Mouse (Mus musculus) MEL (cell line): ENCODE measurements around the gene Cog3. TPM values are rescaled to one million over a fixed set of nuclear protein-coding genes. Genes with fewer than 3 reads are reported as not detected.
A peak's percentile ranks its signal among the peaks of the same experiment; 100 is the strongest.

Experiments used
- DNase-seq: peaks from one replicate; pipeline ENCODE4 v3.0.0; 2011; ENCODE audit warnings: low read depth, low spot score
- H3K27ac ChIP-seq: 2 replicates; pipeline ENCODE4 v1.5.1; 2012; ENCODE audit warnings: low read depth, mild to moderate bottlenecking, control low read depth, low read length, moderate library complexity; ENCODE audit not compliant: control insufficient read depth
- H3K27me3 ChIP-seq, 2 experiments: fragments of 150-350 bp in 1 of 2; sonication (generic) in 1 of 2; 2 replicates each; pipeline ENCODE4 v1.6.1; 2012; ENCODE audit warnings: low read length in 2 of 2, mild to moderate bottlenecking in 2 of 2, improper control_type of control experiment in 1 of 2, moderate library complexity in 1 of 2; ENCODE audit not compliant: insufficient read depth in 2 of 2, control insufficient read depth in 1 of 2
- H3K36me3 ChIP-seq, 2 experiments: 2 replicates each; pipeline ENCODE4 v1.6.1; 2012 to 2014; ENCODE audit warnings: low read length in 2 of 2, improper control_type of control experiment in 1 of 2, inconsistent platforms in 1 of 2, mild to moderate bottlenecking in 1 of 2; ENCODE audit not compliant: insufficient read depth in 2 of 2, control insufficient read depth in 1 of 2
- H3K4me1 ChIP-seq, 2 experiments: fragments of 150-350 bp in 1 of 2; sonication (generic) in 1 of 2; 2 replicates each; pipeline ENCODE4 v1.6.1; 2012; ENCODE audit warnings: low read length in 2 of 2, improper control_type of control experiment in 1 of 2, mild to moderate bottlenecking in 1 of 2; ENCODE audit not compliant: insufficient read depth in 2 of 2, control insufficient read depth in 1 of 2
- H3K4me3 ChIP-seq, 2 experiments: fragments of 150-350 bp in 1 of 2; sonication (generic) in 1 of 2; 2 replicates each; pipeline ENCODE4 v1.5.1; 2012; ENCODE audit warnings: low read depth in 2 of 2, low read length in 2 of 2, mild to moderate bottlenecking in 2 of 2, moderate library complexity in 2 of 2, control low read depth in 1 of 2, improper control_type of control experiment in 1 of 2; ENCODE audit not compliant: control insufficient read depth in 1 of 2, insufficient read depth in 1 of 2
- H3K79me2 ChIP-seq: 2 replicates; pipeline ENCODE4 v1.6.1; 2012; ENCODE audit warnings: mild to moderate bottlenecking, low read length, moderate library complexity; ENCODE audit not compliant: control insufficient read depth, poor library complexity, insufficient read depth
- H3K9ac ChIP-seq: 2 replicates; pipeline ENCODE4 v1.6.1; 2012; ENCODE audit warnings: low read depth, mild to moderate bottlenecking, control low read depth, low read length, moderate library complexity; ENCODE audit not compliant: control insufficient read depth, poor library complexity, severe bottlenecking
- H3K9me3 ChIP-seq: fragments of 150-350 bp; sonication (generic); replicated peaks from 2 replicates; pipeline ENCODE4 v1.6.1; 2012; ENCODE audit warnings: mild to moderate bottlenecking, low read length, improper control_type of control experiment, moderate library complexity; ENCODE audit not compliant: insufficient read depth
- BHLHE40 ChIP-seq: IDR thresholded peaks from 2 replicates; pipeline ENCODE4 v1.6.1; 2012; ENCODE audit warnings: low read depth, mild to moderate bottlenecking, inconsistent platforms, low read length, improper control_type of control experiment, borderline replicate concordance
- CHD1 ChIP-seq: IDR thresholded peaks from 2 replicates; pipeline ENCODE4 v1.6.1; 2012; ENCODE audit warnings: low read depth, mild to moderate bottlenecking, inconsistent platforms, low read length, improper control_type of control experiment
- CTCF ChIP-seq, 3 experiments: IDR thresholded peaks in 2 of 3; conservative IDR thresholded peaks in 1 of 3; 2 replicates each; pipeline ENCODE4 v1.5.1; 2011 to 2012; ENCODE audit warnings: low read length in 3 of 3, low read depth in 2 of 3, mild to moderate bottlenecking in 2 of 3, improper control_type of control experiment in 1 of 3, inconsistent platforms in 1 of 3, mixed read lengths in 1 of 3, moderate library complexity in 1 of 3; ENCODE audit not compliant: control insufficient read depth in 1 of 3, insufficient read depth in 1 of 3, poor library complexity in 1 of 3, severe bottlenecking in 1 of 3
- ELF1 ChIP-seq: IDR thresholded peaks from 2 replicates; pipeline ENCODE4 v1.6.1; 2014; ENCODE audit warnings: low read depth, mild to moderate bottlenecking, inconsistent platforms, low read length, improper control_type of control experiment, moderate library complexity
- EP300 ChIP-seq, 2 experiments: IDR thresholded peaks; 2 replicates each; pipeline ENCODE4 v1.6.1; 2011; ENCODE audit warnings: improper control_type of control experiment in 2 of 2, low read length in 2 of 2, low read depth in 1 of 2, mild to moderate bottlenecking in 1 of 2
- ETS1 ChIP-seq: IDR thresholded peaks from 2 replicates; pipeline ENCODE4 v1.6.1; 2012; ENCODE audit warnings: low read depth, mild to moderate bottlenecking, inconsistent platforms, low read length, improper control_type of control experiment, moderate library complexity
- GATA1 ChIP-seq: IDR thresholded peaks from 2 replicates; pipeline ENCODE4 v1.6.1; 2011; ENCODE audit warnings: low read depth, low read length, improper control_type of control experiment
- HCFC1 ChIP-seq: IDR thresholded peaks from 2 replicates; pipeline ENCODE4 v1.6.1; 2012; ENCODE audit warnings: low read depth, mild to moderate bottlenecking, inconsistent platforms, low read length, improper control_type of control experiment, moderate library complexity
- JUND ChIP-seq: IDR thresholded peaks from 2 replicates; pipeline ENCODE4 v1.6.1; 2011; ENCODE audit warnings: low read depth, mild to moderate bottlenecking, improper control_type of control experiment, low read length
- KAT2A ChIP-seq: conservative IDR thresholded peaks from 2 replicates; pipeline ENCODE4 v1.6.1; 2012; ENCODE audit warnings: low read depth, low read length, improper control_type of control experiment, inconsistent platforms
- MAFK ChIP-seq: IDR thresholded peaks from 2 replicates; pipeline ENCODE4 v1.6.1; 2011; ENCODE audit warnings: low read depth, mild to moderate bottlenecking, low read length, improper control_type of control experiment, borderline replicate concordance
- MAX ChIP-seq: IDR thresholded peaks from 2 replicates; pipeline ENCODE4 v1.6.1; 2011; ENCODE audit warnings: low read length, improper control_type of control experiment
- MAZ ChIP-seq: IDR thresholded peaks from 2 replicates; pipeline ENCODE4 v1.6.1; 2012; ENCODE audit warnings: low read depth, mild to moderate bottlenecking, inconsistent platforms, low read length, improper control_type of control experiment
- MXI1 ChIP-seq: IDR thresholded peaks from 2 replicates; pipeline ENCODE4 v1.6.1; 2011; ENCODE audit warnings: mild to moderate bottlenecking, low read depth, low read length, improper control_type of control experiment
- MYB ChIP-seq: IDR thresholded peaks from 2 replicates; pipeline ENCODE4 v1.6.1; 2011; ENCODE audit warnings: mild to moderate bottlenecking, low read depth, low read length, improper control_type of control experiment
- MYC ChIP-seq: IDR thresholded peaks from 2 replicates; pipeline ENCODE4 v1.6.1; 2011; ENCODE audit warnings: low read depth, mild to moderate bottlenecking, low read length, improper control_type of control experiment, moderate library complexity
- POLR2AphosphoS2 ChIP-seq: IDR thresholded peaks from 2 replicates; pipeline ENCODE4 v1.6.1; 2011; ENCODE audit warnings: low read length, improper control_type of control experiment
- RCOR1 ChIP-seq: IDR thresholded peaks from 2 replicates; pipeline ENCODE4 v1.6.1; 2012; ENCODE audit warnings: low read depth, mild to moderate bottlenecking, inconsistent platforms, low read length, improper control_type of control experiment
- SMC3 ChIP-seq: IDR thresholded peaks from 2 replicates; pipeline ENCODE4 v1.6.1; 2011; ENCODE audit warnings: low read depth, low read length, improper control_type of control experiment
- TAL1 ChIP-seq: IDR thresholded peaks from 2 replicates; pipeline ENCODE4 v1.6.1; 2012; ENCODE audit warnings: mild to moderate bottlenecking, inconsistent platforms, low read length, moderate library complexity, mixed read lengths
- TBP ChIP-seq: IDR thresholded peaks from 2 replicates; pipeline ENCODE4 v1.8.0; 2011; ENCODE audit warnings: low read depth, low read length, improper control_type of control experiment
- TCF12 ChIP-seq: IDR thresholded peaks from 2 replicates; pipeline ENCODE4 v1.6.1; 2014; ENCODE audit warnings: low read depth, mild to moderate bottlenecking, inconsistent platforms, low read length, improper control_type of control experiment, moderate library complexity
- USF1 ChIP-seq: IDR thresholded peaks from 2 replicates; pipeline ENCODE4 v1.6.1; 2014; ENCODE audit warnings: low read depth, mild to moderate bottlenecking, inconsistent platforms, low read length, improper control_type of control experiment, moderate library complexity
- USF2 ChIP-seq, 2 experiments: IDR thresholded peaks; 2 replicates each; pipeline ENCODE4 v1.6.1; 2011 to 2012; ENCODE audit warnings: improper control_type of control experiment in 2 of 2, low read length in 2 of 2, borderline replicate concordance in 1 of 2, inconsistent platforms in 1 of 2, low read depth in 1 of 2, mild to moderate bottlenecking in 1 of 2; ENCODE audit not compliant: insufficient read depth in 1 of 2
- ZC3H11A ChIP-seq: IDR thresholded peaks from 2 replicates; pipeline ENCODE4 v1.6.1; 2012; ENCODE audit warnings: low read depth, mild to moderate bottlenecking, inconsistent platforms, low read length, improper control_type of control experiment
- ZKSCAN1 ChIP-seq: IDR thresholded peaks from 2 replicates; pipeline ENCODE4 v1.6.1; 2012; ENCODE audit warnings: low read depth, mild to moderate bottlenecking, inconsistent platforms, low read length, improper control_type of control experiment, moderate library complexity
- ZMIZ1 ChIP-seq: IDR thresholded peaks from 2 replicates; pipeline ENCODE4 v1.6.1; 2012; ENCODE audit warnings: low read depth, mild to moderate bottlenecking, inconsistent platforms, low read length, improper control_type of control experiment, moderate library complexity
- polyA plus RNA-seq, 2 experiments: library from polyadenylated mRNA; stranded (reverse) in 1 of 2; unstranded in 1 of 2; fragments of >175 nt in 1 of 2; fragments of >200 nt in 1 of 2; gene quantifications; 2 replicates each; pipeline versions ENCODE4 v1.2.1 to v1.2.4; 2012; ENCODE audit warnings: low replicate concordance in 2 of 2, low read depth in 1 of 2; ENCODE audit not compliant: insufficient read length in 2 of 2, insufficient read depth in 1 of 2, missing spikeins in 1 of 2
- total RNA-seq: library from RNA; depleted of rRNA; stranded (reverse); fragments of 300-350 nt; gene quantifications from 2 replicates; pipeline ENCODE4 v1.2.3, GENCODE M21; 2012

Cog3 gene
- total and polyA plus RNA-seq, 3 experiments = 15.3 to 46.1 (median 16.7) TPM

DNA sequence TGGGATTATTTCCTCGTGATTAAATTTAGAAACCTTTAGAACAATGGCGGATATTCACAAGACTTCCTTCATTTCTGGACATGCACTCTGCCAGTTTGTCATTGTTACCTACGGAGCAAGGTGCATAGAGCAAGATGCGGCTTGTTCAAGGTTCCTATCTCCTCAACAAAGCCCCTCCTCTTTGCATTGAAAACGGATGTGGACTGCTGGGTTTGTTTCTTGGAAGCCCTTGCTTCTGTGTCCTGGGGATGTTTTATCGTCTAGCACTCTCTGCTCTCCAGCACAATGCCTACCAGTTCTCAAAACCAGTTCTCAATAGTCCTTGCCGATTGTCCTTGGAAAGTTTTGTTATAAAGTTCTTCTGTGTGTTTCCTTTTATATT lies 33.5 kb upstream of the Cog3 start:
- DNase-seq = peak; percentile 79
- peak overlapping the region; percentile 87 for H3K9ac ChIP-seq

DNA sequence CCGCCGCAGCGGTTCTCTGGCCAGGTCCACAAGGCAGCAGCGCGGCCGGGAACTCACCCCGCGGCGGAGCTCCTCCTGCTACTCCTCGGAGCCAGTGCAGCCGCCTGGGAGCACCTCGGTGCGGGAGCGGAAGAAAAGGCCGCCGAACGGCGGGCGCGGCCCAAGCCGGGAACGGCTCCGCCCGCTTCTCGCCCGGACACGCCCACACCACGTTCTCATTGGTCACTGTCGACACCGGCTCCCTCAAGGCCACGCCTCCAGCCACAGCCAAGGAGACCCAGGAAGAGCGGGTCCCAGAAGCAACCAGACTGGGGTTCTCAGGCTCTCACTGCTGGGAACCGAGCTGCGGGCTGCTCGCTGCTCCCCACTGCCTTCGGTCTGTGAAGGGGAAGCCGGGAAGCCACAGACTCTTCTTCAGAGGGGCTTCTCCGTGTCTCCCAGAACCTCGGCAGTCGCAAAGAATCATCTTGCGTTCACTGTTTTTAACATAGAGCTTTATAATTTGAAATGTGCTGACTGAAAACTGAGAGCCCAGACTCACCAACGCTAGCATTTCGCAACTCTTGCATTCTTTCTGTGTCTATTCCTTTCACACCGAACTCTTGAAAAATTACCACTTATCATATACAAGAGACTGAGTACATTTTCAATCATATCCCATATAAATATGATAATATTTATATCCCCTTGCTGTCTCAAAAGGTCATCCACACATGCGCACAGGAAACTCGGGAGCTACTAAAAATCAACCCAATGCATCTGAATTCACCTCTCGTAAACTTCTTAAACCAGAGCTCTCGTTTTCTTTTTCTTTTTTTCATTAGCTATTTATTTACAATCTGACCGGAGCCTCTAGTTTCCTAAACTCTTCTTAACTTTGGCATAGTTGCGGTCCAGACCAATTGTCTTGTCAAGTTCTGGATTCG lies 32.8 kb upstream of the Cog3 start, which contains the start of gene Slc25a30:
Gene Slc25a30 (minus strand): TSS at position 170 of the 926 bp plus-strand sequence.
- H3K4me3 ChIP-seq = peak within 1 kb of the TSS; percentile 77 to 78
- peaks cover 8% of the 10 kb centered on the region for H3K79me2 ChIP-seq
- no peaks in the 10 kb centered on the region for H3K27me3 ChIP-seq
- H3K9me3 ChIP-seq = no peaks in the 10 kb centered on the region
- H3K36me3 ChIP-seq = peaks cover 4 to 18% of the 10 kb centered on the region in 2 experiments
- peak within 1 kb of the TSS; percentile 91 for H3K9ac ChIP-seq
- peak; percentile 96 for DNase-seq
- peaks cover 6% of the 10 kb centered on the region in 2 experiments for H3K4me1 ChIP-seq
- peak within 1 kb of the TSS; percentile 77 for H3K27ac ChIP-seq
- TF ChIP-seq ZMIZ1 = peak; percentile 96
- TF ChIP-seq MYC = peak; percentile 44; the same call in 1 of the 2 replicates
- TF ChIP-seq ZKSCAN1 = no peak
- TF ChIP-seq CHD1 = peak; percentile 54; the same call in 1 of the 2 replicates
- TF ChIP-seq MAX = peak; percentile 45; the same call in 1 of the 2 replicates
- TF ChIP-seq EP300 (IDR thresholded peaks at IDR 0.05; ENCODE audit: low read depth in 1 of 2, low read length in 2 of 2) = no peak
- peak; percentile 97 for TF ChIP-seq POLR2AphosphoS2
- TF ChIP-seq KAT2A = no peak; the same call in 1 of the 2 replicates
- peak; percentile 29; the same call in 1 of the 2 replicates for TF ChIP-seq ETS1
- no peak for TF ChIP-seq GATA1
- peak; percentile 71 for TF ChIP-seq TCF12
- no peak for TF ChIP-seq SMC3
- TF ChIP-seq ZC3H11A = no peak
- no peak for TF ChIP-seq USF2 (IDR thresholded peaks at IDR 0.05; ENCODE audit: borderline replicate concordance in 1 of 2, insufficient read depth in 1 of 2, low read depth in 1 of 2, low read length in 2 of 2)
- TF ChIP-seq MYB = no peak
- 0 out of 2 replicates have a peak, but pooled peaks have one; percentile 32 for TF ChIP-seq MXI1
- no peak for TF ChIP-seq MAFK
- TF ChIP-seq ELF1 = peak; percentile 83
- peak; percentile 61 for TF ChIP-seq HCFC1
- TF ChIP-seq RCOR1 = no peak
- no peak for TF ChIP-seq BHLHE40
- peak; percentile 88 for TF ChIP-seq TBP
- no peak for TF ChIP-seq TAL1
- TF ChIP-seq JUND = no peak
- TF ChIP-seq CTCF (IDR thresholded peaks at IDR 0.05 in 2 of 3, conservative IDR thresholded peaks at IDR 0.05 in 1 of 3; ENCODE audit: control insufficient read depth in 1 of 3, insufficient read depth in 1 of 3, low read depth in 2 of 3, low read length in 3 of 3, poor library complexity in 1 of 3, severe bottlenecking in 1 of 3) = no peak

More for the DNA sequence above, 33.5 kb upstream of the Cog3 start:
- Histone ChIP-seq H3K27me3 (no peaks in the 10 kb centered on the region), H3K4me1 (peaks cover 6% of the 10 kb centered on the region in 2 experiments), H3K4me3 (peak overlapping the region; percentile 76 to 77), H3K9me3 (no peaks in the 10 kb centered on the region), H3K27ac (peak overlapping the region; percentile 77), H3K79me2 (peaks cover 8% of the 10 kb centered on the region)
- 0 out of 2 replicates have a peak, but pooled peaks have one; percentile 7 for TF ChIP-seq GATA1
- no peak for TF ChIP-seq MAX
- TF ChIP-seq MAZ = no peak
- TF ChIP-seq ELF1 = no peak
- no peak for TF ChIP-seq MYC
- no peak for TF ChIP-seq ZMIZ1
- peak; percentile 5; the same call in 1 of the 2 replicates for TF ChIP-seq TAL1
- TF ChIP-seq CHD1 = no peak
- TF ChIP-seq USF1 = no peak
- TF ChIP-seq USF2 (IDR thresholded peaks at IDR 0.05; ENCODE audit: borderline replicate concordance in 1 of 2, insufficient read depth in 1 of 2, low read depth in 1 of 2, low read length in 2 of 2) = no peak
- no peak for TF ChIP-seq JUND
- TF ChIP-seq, all 39 proteins: peak for 2
- H3K36me3 ChIP-seq = peaks cover 0 to 18% of the 10 kb centered on the region in 2 experiments; a peak in 2 of 4 replicates
